In genomic region chr7:37298888-37299287, GRCm38 (mm10) we compare ENCODE assay signal across 13 mouse cellular contexts.
DNase-seq lines count a peak whose midpoint lies in the region; ATAC-seq and TF ChIP-seq lines count a peak whose summit lies in the region.
"Had no signal": no experiment of that assay in that cellular context is flagged by ENCODE, and none has a peak within 500 bp of the region (broad histone marks: within the 10 kb centered on the region; RNA-seq: fewer than 3 reads in every experiment).

No protein-coding gene starts in this region.

- no peak overlapping the region for H3K4me3 ChIP-seq in heart, embryonic 10.5 days
- H3K4me3 ChIP-seq in lung, postnatal 0 days (ENCODE audit: low read depth, low read length), result no peak overlapping the region
- no peak overlapping the region for H3K4me3 ChIP-seq in neural tube, embryonic 15.5 days (replicated peaks)
- H3K4me3 ChIP-seq: erythroblast, embryonic 14.5 days; hindbrain, embryonic 15.5 days; myocyte had no signal

- 9% methylated on average over 3 of the region's 3 CpGs for WGBS in heart, embryonic 10.5 days
- WGBS in lung, postnatal 0 days, result 19% methylated on average over 3 of the region's 3 CpGs
- WGBS in neural tube, embryonic 15.5 days, result 50% methylated on average over 3 of the region's 3 CpGs

- no peaks in the 10 kb centered on the region for H3K9me3 ChIP-seq in heart, embryonic 10.5 days
- no peaks in the 10 kb centered on the region for H3K9me3 ChIP-seq in lung, postnatal 0 days (ENCODE audit: low read length)
- no peaks in the 10 kb centered on the region for H3K9me3 ChIP-seq in neural tube, embryonic 15.5 days (replicated peaks)
- H3K9me3 ChIP-seq: hindbrain, embryonic 15.5 days had no signal

- H3K4me2 ChIP-seq in lung, postnatal 0 days (replicated peaks; ENCODE audit: low read depth, low read length), result no peak overlapping the region
- no peak overlapping the region for H3K4me2 ChIP-seq in neural tube, embryonic 15.5 days
- H3K4me2 ChIP-seq: hindbrain, embryonic 15.5 days had no signal

- no peaks in the 10 kb centered on the region for H3K36me3 ChIP-seq in heart, embryonic 10.5 days
- H3K36me3 ChIP-seq in lung, postnatal 0 days (ENCODE audit: insufficient read depth, low read length), result no peaks in the 10 kb centered on the region
- H3K36me3 ChIP-seq in neural tube, embryonic 15.5 days, result no peaks in the 10 kb centered on the region
- H3K36me3 ChIP-seq: hindbrain, embryonic 15.5 days had no signal

- no peak for ATAC-seq in lung, postnatal 0 days
- no peak for ATAC-seq in neural tube, embryonic 15.5 days (ENCODE audit: low FRiP score)
- no peak for ATAC-seq in megakaryocyte progenitor cell, adult 5-6 weeks (replicated peaks; ENCODE audit: poor library complexity)

- peak; percentile 20; the same call in 1 of the 2 replicates for TF ChIP-seq CTCF in lung, postnatal 0 days (IDR thresholded peaks at IDR 0.05)

- no peak overlapping the region for H3K9ac ChIP-seq in lung, postnatal 0 days (replicated peaks; ENCODE audit: low read depth)
- no peak overlapping the region for H3K9ac ChIP-seq in neural tube, embryonic 15.5 days (replicated peaks)
- H3K9ac ChIP-seq: hindbrain, embryonic 15.5 days had no signal

- DNase-seq in heart, adult 11 months, result peak; percentile 89
- DNase-seq in heart, embryonic 10.5 days (ENCODE audit: low spot score), result no peak
- DNase-seq in lung, postnatal 0 days (ENCODE audit: low spot score), result no peak
- no peak for DNase-seq in lung, postnatal 10 days
- DNase-seq in embryo, embryonic 11 days, result peak; percentile 37
- DNase-seq: adrenal gland, postnatal 10 days; liver; lung, adult 2 months had no signal

- no peak overlapping the region for H3K27ac ChIP-seq in heart, embryonic 10.5 days
- no peak overlapping the region for H3K27ac ChIP-seq in lung, postnatal 0 days (ENCODE audit: low read length)
- H3K27ac ChIP-seq in neural tube, embryonic 15.5 days (replicated peaks), result peak overlapping the region; percentile 33; the same call in 1 of the 2 replicates
- H3K27ac ChIP-seq: hindbrain, embryonic 15.5 days had no signal

- TF ChIP-seq EP300 in lung, postnatal 0 days (IDR thresholded peaks at IDR 0.05), result no peak

- H3K4me1 ChIP-seq in heart, embryonic 10.5 days, result 0 out of 2 replicates have a peak, but pooled peaks cover 3% of the 10 kb centered on the region
- no peaks in the 10 kb centered on the region for H3K4me1 ChIP-seq in lung, postnatal 0 days (ENCODE audit: insufficient read depth, low read depth, low read length)
- H3K4me1 ChIP-seq in neural tube, embryonic 15.5 days, result peaks cover 21% of the 10 kb centered on the region; the same call in 1 of the 2 replicates
- H3K4me1 ChIP-seq: hindbrain, embryonic 15.5 days had no signal

- no peaks in the 10 kb centered on the region for H3K27me3 ChIP-seq in heart, embryonic 10.5 days (ENCODE audit: insufficient read depth, poor library complexity, severe bottlenecking)
- H3K27me3 ChIP-seq in lung, postnatal 0 days (replicated peaks; ENCODE audit: insufficient read depth, low read length), result no peaks in the 10 kb centered on the region
- H3K27me3 ChIP-seq in neural tube, embryonic 15.5 days (replicated peaks), result no peaks in the 10 kb centered on the region
- H3K27me3 ChIP-seq: hindbrain, embryonic 15.5 days had no signal

Comparison
In these comparisons a context has a peak if more than half of its experiments do, and no peak if none do; other contexts are left out.
1. DNase-seq: peak in heart, adult 11 months (single experiment) and embryo, embryonic 11 days (single experiment); none in heart, embryonic 10.5 days (single experiment), lung, postnatal 0 days (single experiment) and lung, postnatal 10 days (single experiment).